Comparison of ENCODE assay signal across 8 mouse cellular contexts in genomic region chr10:127326828-127327227, GRCm38 (mm10). TPM values are rescaled to one million over a fixed set of nuclear protein-coding genes. Genes with fewer than 3 reads are reported as not detected.
A peak's percentile ranks its signal among the peaks of the same experiment; 100 is the strongest.
DNase-seq lines count a peak whose midpoint lies in the region; ATAC-seq lines count a peak whose summit lies in the region.

No protein-coding gene starts in this region.

- H3K9me3 ChIP-seq in neural tube, embryonic 11.5 days (ENCODE audit: control insufficient read depth, low read length): no peaks in the 10 kb centered on the region
- no peaks in the 10 kb centered on the region for H3K9me3 ChIP-seq in forebrain, embryonic 13.5 days (replicated peaks)
- 0 out of 2 replicates have a peak, but pooled peaks cover 2% of the 10 kb centered on the region for H3K9me3 ChIP-seq in hindbrain, embryonic 16.5 days (ENCODE audit: control insufficient read depth, low read length)
- H3K9me3 ChIP-seq in midbrain, embryonic 12.5 days: no peaks in the 10 kb centered on the region

- no peak overlapping the region for H3K27ac ChIP-seq in neural tube, embryonic 11.5 days (ENCODE audit: low read depth, low read length)
- H3K27ac ChIP-seq in forebrain, embryonic 13.5 days: no peak overlapping the region
- H3K27ac ChIP-seq in hindbrain, embryonic 16.5 days (ENCODE audit: low read depth, low read length): no peak overlapping the region
- no peak overlapping the region for H3K27ac ChIP-seq in midbrain, embryonic 12.5 days (replicated peaks)

- peak overlapping the region; percentile 31 for H3K4me3 ChIP-seq in neural tube, embryonic 11.5 days (ENCODE audit: low read depth, low read length)
- peak overlapping the region; percentile 33 for H3K4me3 ChIP-seq in forebrain, embryonic 13.5 days
- H3K4me3 ChIP-seq in hindbrain, embryonic 16.5 days (ENCODE audit: low read length): peak overlapping the region; percentile 39
- peak overlapping the region; percentile 37 for H3K4me3 ChIP-seq in midbrain, embryonic 12.5 days

- no peaks in the 10 kb centered on the region for H3K36me3 ChIP-seq in neural tube, embryonic 11.5 days (ENCODE audit: control insufficient read depth, insufficient read depth, low read length)
- no peaks in the 10 kb centered on the region for H3K36me3 ChIP-seq in forebrain, embryonic 13.5 days (ENCODE audit: poor library complexity, severe bottlenecking)
- no peaks in the 10 kb centered on the region for H3K36me3 ChIP-seq in hindbrain, embryonic 16.5 days (ENCODE audit: control insufficient read depth, insufficient read depth, low read length)
- no peaks in the 10 kb centered on the region for H3K36me3 ChIP-seq in midbrain, embryonic 12.5 days

- peak overlapping the region; percentile 47 for H3K4me2 ChIP-seq in neural tube, embryonic 11.5 days (ENCODE audit: low read depth)
- H3K4me2 ChIP-seq in forebrain, embryonic 13.5 days: peak overlapping the region; percentile 58
- H3K4me2 ChIP-seq in hindbrain, embryonic 16.5 days (ENCODE audit: low read length): peak overlapping the region; percentile 68
- peak overlapping the region; percentile 58 for H3K4me2 ChIP-seq in midbrain, embryonic 12.5 days (replicated peaks)

- WGBS in neural tube, embryonic 11.5 days: 5% methylated on average over 29 of the region's 29 CpGs
- WGBS in forebrain, embryonic 13.5 days: 6% methylated on average over 29 of the region's 29 CpGs
- WGBS in hindbrain, embryonic 16.5 days: 6% methylated on average over 29 of the region's 29 CpGs
- WGBS in midbrain, embryonic 12.5 days: 3% methylated on average over 29 of the region's 29 CpGs

- peaks cover 37% of the 10 kb centered on the region for H3K27me3 ChIP-seq in neural tube, embryonic 11.5 days (ENCODE audit: control insufficient read depth, insufficient read depth, low read length)
- peaks cover 99% of the 10 kb centered on the region for H3K27me3 ChIP-seq in forebrain, embryonic 13.5 days
- peaks cover 56% of the 10 kb centered on the region for H3K27me3 ChIP-seq in hindbrain, embryonic 16.5 days (replicated peaks; ENCODE audit: control insufficient read depth, insufficient read depth, low read length)
- peaks cover 92% of the 10 kb centered on the region for H3K27me3 ChIP-seq in midbrain, embryonic 12.5 days

- peaks cover 6% of the 10 kb centered on the region for H3K4me1 ChIP-seq in neural tube, embryonic 11.5 days (ENCODE audit: control insufficient read depth, insufficient read depth, low read length)
- H3K4me1 ChIP-seq in forebrain, embryonic 13.5 days: peaks cover 12% of the 10 kb centered on the region
- H3K4me1 ChIP-seq in hindbrain, embryonic 16.5 days (ENCODE audit: control insufficient read depth, insufficient read depth, low read depth, low read length): peaks cover 10% of the 10 kb centered on the region
- H3K4me1 ChIP-seq in midbrain, embryonic 12.5 days: peaks cover 12% of the 10 kb centered on the region

- H3K9ac ChIP-seq in neural tube, embryonic 11.5 days (ENCODE audit: low read length): peak overlapping the region; percentile 26
- peak overlapping the region; percentile 45; the same call in 1 of the 2 replicates for H3K9ac ChIP-seq in forebrain, embryonic 13.5 days
- H3K9ac ChIP-seq in hindbrain, embryonic 16.5 days (ENCODE audit: low read depth, low read length): peak overlapping the region; percentile 56
- H3K9ac ChIP-seq in midbrain, embryonic 12.5 days (replicated peaks): 0 out of 2 replicates have a peak overlapping the region, but pooled peaks have one; percentile 46

- no peak for DNase-seq in neural tube, embryonic 11.5 days (ENCODE audit: low spot score)
- DNase-seq in neural tube, embryonic 10.5 days (ENCODE audit: extremely low spot score, low spot score): no peak
- no peak for DNase-seq in spleen, postnatal 14 days (ENCODE audit: low spot score in 2 of 2)
- DNase-seq in urinary bladder, adult 18-20 months (ENCODE audit: low spot score in 2 of 2): no peak
- no peak for DNase-seq in thymus, postnatal 10 days (ENCODE audit: low spot score in 2 of 2)

- ATAC-seq in neural tube, embryonic 11.5 days (ENCODE audit: insufficient read depth, low FRiP score, low TSS enrichment): no peak
- ATAC-seq in forebrain, embryonic 13.5 days: no peak
- no peak for ATAC-seq in hindbrain, embryonic 16.5 days
- ATAC-seq in midbrain, embryonic 12.5 days (ENCODE audit: low FRiP score, low read depth): no peak

RNA-seq across cellular contexts. Expression of gene Arhgap9, which starts 5.1 kb away (rescaled TPM):
- 1.1 and 1.8 TPM in 2 replicates for polyA plus RNA-seq in neural tube, embryonic 11.5 days (2014; fragmentation: Nextera tagmentation; extraction: Ambion mirVana)
- 0.39 and 0.72 TPM in 2 replicates for polyA plus RNA-seq in forebrain, embryonic 13.5 days (2015; fragmentation: Nextera tagmentation; extraction: Ambion mirVana)
- polyA plus RNA-seq in hindbrain, embryonic 16.5 days (2015; fragmentation: Nextera tagmentation; extraction: Ambion mirVana): 0.79 and 0.81 TPM in 2 replicates
- polyA plus RNA-seq in midbrain, embryonic 12.5 days (2016; fragmentation: Nextera tagmentation; extraction: Ambion mirVana): 0.86 and 1.1 TPM in 2 replicates

RNA-seq across cellular contexts. Expression of gene Gli1, which starts 14.9 kb away (rescaled TPM):
- polyA plus RNA-seq in neural tube, embryonic 11.5 days (2014; fragmentation: Nextera tagmentation; extraction: Ambion mirVana): 3.8 and 4.6 TPM in 2 replicates
- polyA plus RNA-seq in forebrain, embryonic 13.5 days (2015; fragmentation: Nextera tagmentation; extraction: Ambion mirVana): 1.1 and 2.1 TPM in 2 replicates
- polyA plus RNA-seq in hindbrain, embryonic 16.5 days (2015; fragmentation: Nextera tagmentation; extraction: Ambion mirVana): 1.8 and 2.1 TPM in 2 replicates
- 3.7 and 4.1 TPM in 2 replicates for polyA plus RNA-seq in midbrain, embryonic 12.5 days (2016; fragmentation: Nextera tagmentation; extraction: Ambion mirVana)

RNA-seq across cellular contexts. Expression of gene Mars, which starts 15.2 kb away (rescaled TPM):
- polyA plus RNA-seq in neural tube, embryonic 11.5 days (2014; fragmentation: Nextera tagmentation; extraction: Ambion mirVana): 164 and 166 TPM in 2 replicates
- polyA plus RNA-seq in forebrain, embryonic 13.5 days (2015; fragmentation: Nextera tagmentation; extraction: Ambion mirVana): 137 and 138 TPM in 2 replicates
- polyA plus RNA-seq in hindbrain, embryonic 16.5 days (2015; fragmentation: Nextera tagmentation; extraction: Ambion mirVana): 108 and 113 TPM in 2 replicates
- 156 and 166 TPM in 2 replicates for polyA plus RNA-seq in midbrain, embryonic 12.5 days (2016; fragmentation: Nextera tagmentation; extraction: Ambion mirVana)

RNA-seq across cellular contexts. Expression of gene Inhbe, which starts 27.4 kb away (rescaled TPM):
- polyA plus RNA-seq in neural tube, embryonic 11.5 days (2014; fragmentation: Nextera tagmentation; extraction: Ambion mirVana): not detected in 2 replicates
- polyA plus RNA-seq in forebrain, embryonic 13.5 days (2015; fragmentation: Nextera tagmentation; extraction: Ambion mirVana): 0.03 and 0.06 TPM in 2 replicates
- 0.03 and 0.09 TPM in 2 replicates for polyA plus RNA-seq in hindbrain, embryonic 16.5 days (2015; fragmentation: Nextera tagmentation; extraction: Ambion mirVana)
- polyA plus RNA-seq in midbrain, embryonic 12.5 days (2016; fragmentation: Nextera tagmentation; extraction: Ambion mirVana): not detected in 2 replicates

RNA-seq across cellular contexts. Expression of gene Mbd6, which starts 38.0 kb away (rescaled TPM):
- 17.0 and 17.6 TPM in 2 replicates for polyA plus RNA-seq in neural tube, embryonic 11.5 days (2014; fragmentation: Nextera tagmentation; extraction: Ambion mirVana)
- polyA plus RNA-seq in forebrain, embryonic 13.5 days (2015; fragmentation: Nextera tagmentation; extraction: Ambion mirVana): 13.6 and 16.7 TPM in 2 replicates
- 11.2 and 11.5 TPM in 2 replicates for polyA plus RNA-seq in hindbrain, embryonic 16.5 days (2015; fragmentation: Nextera tagmentation; extraction: Ambion mirVana)
- 20.3 and 21.7 TPM in 2 replicates for polyA plus RNA-seq in midbrain, embryonic 12.5 days (2016; fragmentation: Nextera tagmentation; extraction: Ambion mirVana)
